8 mouse cellular contexts compared by ENCODE assay signal in the genomic region with DNA sequence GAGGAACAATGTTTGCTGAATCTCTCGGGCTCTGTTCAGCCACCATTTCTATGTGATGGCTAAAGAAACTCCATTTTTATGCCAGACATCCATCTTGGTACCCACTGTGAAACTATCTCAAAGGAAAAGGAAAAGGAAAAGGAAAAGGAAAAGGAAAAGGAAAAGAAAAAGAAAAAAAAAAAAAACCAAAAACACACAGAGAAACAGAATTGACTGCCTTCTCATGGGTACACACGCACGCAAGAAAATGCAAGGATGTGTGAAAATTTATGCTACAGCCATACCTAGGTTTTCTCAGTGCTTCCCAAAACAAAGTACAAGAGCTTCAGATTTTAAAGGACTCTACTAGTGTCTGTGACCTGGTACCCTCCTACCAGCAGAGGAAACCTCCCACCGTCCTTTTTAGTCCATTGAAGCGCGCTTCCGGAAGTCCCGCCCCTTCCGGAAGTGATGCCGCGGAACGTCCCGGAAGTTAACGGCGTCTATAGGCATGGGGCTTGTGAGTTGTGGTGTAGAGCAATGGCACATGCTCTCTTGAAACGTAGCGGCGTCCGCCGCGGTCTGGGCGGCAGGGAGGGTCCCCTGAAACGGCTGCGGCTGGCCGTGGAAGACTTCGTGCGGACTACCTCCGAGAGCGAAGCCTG. TPM values are rescaled to one million over a fixed set of nuclear protein-coding genes. Genes with fewer than 3 reads are reported as not detected.
DNase-seq lines count a peak whose midpoint lies in the region; ATAC-seq and TF ChIP-seq lines count a peak whose summit lies in the region.

Gene Nom1, plus strand, starts transcription at position 437 of the 644 bp plus-strand sequence.

- ATAC-seq in forebrain, embryonic 11.5 days (replicated peaks; ENCODE audit: low FRiP score), result peak; percentile 93
- ATAC-seq in heart, embryonic 16.5 days (replicated peaks; ENCODE audit: extremely low read depth, insufficient read depth, low FRiP score), result peak; percentile 96
- ATAC-seq in liver, embryonic 15.5 days (ENCODE audit: insufficient read depth), result peak; percentile 89
- peak; percentile 97 for ATAC-seq in neural tube, embryonic 12.5 days (ENCODE audit: low FRiP score, low read depth)

- dilution Hi-C loops in CH12.LX (cut with MboI; ENCODE audit: extremely low pct_ligation_motif_present, extremely low pct_unique_long_range_greater_than_20kb, low sequenced_read_pairs), result no loop called here

- WGBS in forebrain, embryonic 11.5 days, result 5% methylated on average over 29 of the region's 29 CpGs
- 5% methylated on average over 29 of the region's 29 CpGs for WGBS in heart, embryonic 16.5 days
- 5% methylated on average over 29 of the region's 29 CpGs for WGBS in liver, embryonic 15.5 days (ENCODE audit: insufficient replicate concordance)
- WGBS in neural tube, embryonic 12.5 days, result 4% methylated on average over 29 of the region's 29 CpGs

- no peaks in the 10 kb centered on the region for H3K9me3 ChIP-seq in CH12.LX (replicated peaks; ENCODE audit: low read length)
- no peaks in the 10 kb centered on the region for H3K9me3 ChIP-seq in forebrain, embryonic 11.5 days (ENCODE audit: control insufficient read depth, low read length)
- no peaks in the 10 kb centered on the region for H3K9me3 ChIP-seq in heart, embryonic 16.5 days (replicated peaks; ENCODE audit: control insufficient read depth, low read length)
- H3K9me3 ChIP-seq in liver, embryonic 15.5 days (replicated peaks), result no peaks in the 10 kb centered on the region
- H3K9me3 ChIP-seq in neural tube, embryonic 12.5 days, result no peaks in the 10 kb centered on the region

- peak; percentile 94; the same call in 1 of the 2 replicates for TF ChIP-seq POLR2A in CH12.LX (IDR thresholded peaks at IDR 0.05; ENCODE audit: low read depth, low read length)

- DNase-seq in CH12.LX (ENCODE audit: extremely low read depth), result peak; percentile 93
- DNase-seq in c-Kit-positive CD71-positive TER-119-negative erythroid progenitor cells, embryonic 14.5 days (ENCODE audit: low read depth), result peak; percentile 89
- DNase-seq in forebrain, embryonic 11.5 days (ENCODE audit: low spot score), result peak; percentile 92
- peak; percentile 92 to 94 for DNase-seq in kidney, postnatal 36 days
- DNase-seq in telencephalon, adult 2 months (ENCODE audit: low read depth, low spot score), result peak; percentile 90

- H3K9ac ChIP-seq in CH12.LX (ENCODE audit: insufficient read depth, low read depth), result peak within 1 kb of the TSS; percentile 81
- peak within 1 kb of the TSS; percentile 82 for H3K9ac ChIP-seq in forebrain, embryonic 11.5 days (ENCODE audit: low read length)
- H3K9ac ChIP-seq in heart, embryonic 16.5 days (ENCODE audit: low read length), result peak within 1 kb of the TSS; percentile 79
- peak within 1 kb of the TSS; percentile 75 for H3K9ac ChIP-seq in liver, embryonic 15.5 days
- H3K9ac ChIP-seq in neural tube, embryonic 12.5 days, result peak within 1 kb of the TSS; percentile 81

- peak within 1 kb of the TSS; percentile 69 for H3K4me2 ChIP-seq in CH12.LX (ENCODE audit: insufficient read depth, low read depth, poor library complexity, severe bottlenecking)
- peak within 1 kb of the TSS; percentile 84 for H3K4me2 ChIP-seq in forebrain, embryonic 11.5 days (ENCODE audit: low read depth, low read length, severe bottlenecking)
- peak within 1 kb of the TSS; percentile 91 for H3K4me2 ChIP-seq in heart, embryonic 16.5 days (ENCODE audit: low read depth, low read length)
- peak within 1 kb of the TSS; percentile 88 for H3K4me2 ChIP-seq in liver, embryonic 15.5 days
- H3K4me2 ChIP-seq in neural tube, embryonic 12.5 days (replicated peaks), result peak within 1 kb of the TSS; percentile 98

- 0 out of 2 replicates have a peak, but pooled peaks have one; percentile 18 for TF ChIP-seq EP300 in CH12.LX (IDR thresholded peaks at IDR 0.05; ENCODE audit: low read length)

- TF ChIP-seq CTCF in CH12.LX (conservative IDR thresholded peaks at IDR 0.05 in 1 of 2, IDR thresholded peaks at IDR 0.05 in 1 of 2; ENCODE audit: low read depth in 2 of 2, low read length in 2 of 2), result no peak

- peak within 1 kb of the TSS; percentile 86 to 94 (median 88) for H3K4me3 ChIP-seq in CH12.LX (replicated peaks in 1 of 3; ENCODE audit: low read depth in 2 of 3, low read length in 2 of 3, poor library complexity in 1 of 3)
- H3K4me3 ChIP-seq in forebrain, embryonic 11.5 days (ENCODE audit: low read depth, low read length), result peak within 1 kb of the TSS; percentile 91
- peak within 1 kb of the TSS; percentile 82 for H3K4me3 ChIP-seq in heart, embryonic 16.5 days (ENCODE audit: low read length)
- H3K4me3 ChIP-seq in liver, embryonic 15.5 days (replicated peaks), result peak within 1 kb of the TSS; percentile 95
- H3K4me3 ChIP-seq in neural tube, embryonic 12.5 days, result peak within 1 kb of the TSS; percentile 78

- H3K4me1 ChIP-seq in CH12.LX (ENCODE audit: control insufficient read depth in 1 of 2, insufficient read depth in 2 of 2), result peaks cover 2 to 39% of the 10 kb centered on the region in 2 experiments
- peaks cover 11% of the 10 kb centered on the region; the same call in 1 of the 2 replicates for H3K4me1 ChIP-seq in forebrain, embryonic 11.5 days (replicated peaks; ENCODE audit: control insufficient read depth, insufficient read depth, low read length)
- H3K4me1 ChIP-seq in heart, embryonic 16.5 days (ENCODE audit: control insufficient read depth, insufficient read depth, low read length), result peaks cover 16% of the 10 kb centered on the region
- peaks cover 26% of the 10 kb centered on the region for H3K4me1 ChIP-seq in liver, embryonic 15.5 days (replicated peaks)
- peaks cover 18% of the 10 kb centered on the region for H3K4me1 ChIP-seq in neural tube, embryonic 12.5 days

- no peak within 1 kb of the TSS for H3K27ac ChIP-seq in CH12.LX (ENCODE audit: insufficient read depth, low read depth)
- no peak within 1 kb of the TSS for H3K27ac ChIP-seq in forebrain, embryonic 11.5 days (ENCODE audit: low read depth, low read length)
- H3K27ac ChIP-seq in heart, embryonic 16.5 days (ENCODE audit: low read length), result peak within 1 kb of the TSS; percentile 61
- H3K27ac ChIP-seq in liver, embryonic 15.5 days (replicated peaks), result peak within 1 kb of the TSS; percentile 76
- no peak within 1 kb of the TSS for H3K27ac ChIP-seq in neural tube, embryonic 12.5 days

- peaks cover 23 to 38% of the 10 kb centered on the region in 2 experiments for H3K36me3 ChIP-seq in CH12.LX (replicated peaks in 1 of 2; ENCODE audit: control insufficient read depth in 1 of 2, insufficient read depth in 1 of 2, low read length in 1 of 2)
- H3K36me3 ChIP-seq in forebrain, embryonic 11.5 days (ENCODE audit: control insufficient read depth, insufficient read depth, low read length), result no peaks in the 10 kb centered on the region; the same call in 1 of the 2 replicates
- peaks cover 10% of the 10 kb centered on the region for H3K36me3 ChIP-seq in heart, embryonic 16.5 days (ENCODE audit: control insufficient read depth, insufficient read depth)
- H3K36me3 ChIP-seq in liver, embryonic 15.5 days (replicated peaks), result peaks cover 21% of the 10 kb centered on the region
- H3K36me3 ChIP-seq in neural tube, embryonic 12.5 days, result peaks cover 31% of the 10 kb centered on the region

- in situ Hi-C loops in CH12.LX (cut with MboI; ENCODE audit: low pct_ligation_motif_present, low pct_unique_long_range_greater_than_20kb, low sequenced_read_pairs), result no loop called here

- H3K79me2 ChIP-seq in CH12.LX (replicated peaks; ENCODE audit: control insufficient read depth, extremely low read depth, insufficient read depth, poor library complexity, severe bottlenecking), result peaks cover 32% of the 10 kb centered on the region

- no peak for TF ChIP-seq RAD21 in CH12.LX (IDR thresholded peaks at IDR 0.05; ENCODE audit: low read depth, low read length)

- peaks cover 6% of the 10 kb centered on the region for H3K27me3 ChIP-seq in CH12.LX (replicated peaks)
- no peaks in the 10 kb centered on the region; the same call in 1 of the 2 replicates for H3K27me3 ChIP-seq in forebrain, embryonic 11.5 days (ENCODE audit: control insufficient read depth, insufficient read depth, low read length)
- H3K27me3 ChIP-seq in heart, embryonic 16.5 days (ENCODE audit: control insufficient read depth, insufficient read depth, low read length), result 0 out of 2 replicates have a peak, but pooled peaks cover 3% of the 10 kb centered on the region
- H3K27me3 ChIP-seq in liver, embryonic 15.5 days, result peaks cover 27% of the 10 kb centered on the region
- H3K27me3 ChIP-seq in neural tube, embryonic 12.5 days (replicated peaks), result no peaks in the 10 kb centered on the region

TF ChIP-seq in CH12.LX, 34 proteins besides CTCF, POLR2A, EP300 and RAD21 (continues in another document):
- TF ChIP-seq UBTF (IDR thresholded peaks at IDR 0.05; ENCODE audit: low read depth, low read length) (no peak), PAX5 (IDR thresholded peaks at IDR 0.05; ENCODE audit: low read length) (no peak), NRF1 (IDR thresholded peaks at IDR 0.05; ENCODE audit: low read depth, low read length) (no peak; the same call in 1 of the 2 replicates), NELFE (IDR thresholded peaks at IDR 0.05; ENCODE audit: low read depth, low read length) (peak; percentile 88), MAX (IDR thresholded peaks at IDR 0.05; ENCODE audit: low read length) (peak; percentile 82), GABPA (IDR thresholded peaks at IDR 0.05; ENCODE audit: insufficient replicate concordance, low read depth, low read length) (no peak), MAZ (IDR thresholded peaks at IDR 0.05; ENCODE audit: low read depth, low read length) (0 out of 2 replicates have a peak, but pooled peaks have one; percentile 41), ZC3H11A (IDR thresholded peaks at IDR 0.05; ENCODE audit: low read depth, low read length) (no peak), ZNF384 (IDR thresholded peaks at IDR 0.05; ENCODE audit: low read depth, low read length) (peak; percentile 77), MEF2A (IDR thresholded peaks at IDR 0.05; ENCODE audit: borderline replicate concordance, low read depth, low read length) (peak; percentile 44; the same call in 1 of the 2 replicates), HCFC1 (IDR thresholded peaks at IDR 0.05; ENCODE audit: low read depth, low read length) (peak; percentile 86), TCF12 (IDR thresholded peaks at IDR 0.05; ENCODE audit: low read depth, low read length) (peak; percentile 87), SMC3 (IDR thresholded peaks at IDR 0.05; ENCODE audit: low read depth, low read length) (no peak), USF2 (conservative IDR thresholded peaks at IDR 0.05; ENCODE audit: low read depth, low read length) (no peak)

RNA-seq across cellular contexts. Expression of gene Nom1, which starts in this region (rescaled TPM):
- 23.7 and 38.4 TPM in 2 replicates for total RNA-seq in CH12.LX (2012; rRNA removed)
- total RNA-seq in CH12.LX (2014; rRNA removed), result 30.6 and 36.3 TPM in 2 replicates
- 28.6 and 33.1 TPM in 2 replicates for polyA plus RNA-seq in CH12.LX (2012; ENCODE audit: insufficient read length, low read depth)
- polyA plus RNA-seq in forebrain, embryonic 11.5 days (2014; fragmentation: Nextera tagmentation; extraction: Ambion mirVana), result 25.1 and 34.9 TPM in 2 replicates
- 19.0 and 19.1 TPM in 2 replicates for polyA plus RNA-seq in heart, embryonic 16.5 days (2015; fragmentation: Nextera tagmentation; extraction: Ambion mirVana)
- polyA plus RNA-seq in liver, embryonic 15.5 days (2015; fragmentation: Nextera tagmentation; extraction: Ambion mirVana), result 12.7 and 14.9 TPM in 2 replicates
- polyA plus RNA-seq in neural tube, embryonic 12.5 days (2016; fragmentation: Nextera tagmentation; extraction: Ambion mirVana), result 23.5 and 25.0 TPM in 2 replicates

Comparison
In these comparisons a context has a peak if more than half of its experiments do, and no peak if none do; other contexts are left out.
1. H3K27ac ChIP-seq: peak in heart, embryonic 16.5 days (single experiment) and liver, embryonic 15.5 days (single experiment); none in CH12.LX (single experiment), forebrain, embryonic 11.5 days (single experiment) and neural tube, embryonic 12.5 days (single experiment).
2. Peak in every context shown above with its lines, with median percentiles within 50 percentile points of each other: DNase-seq, H3K4me2 ChIP-seq, H3K4me3 ChIP-seq, H3K9ac ChIP-seq and ATAC-seq.